Mouse (Mus musculus) MEL (cell line): ENCODE data around the gene Slc35e4. TPM values are rescaled to one million over a fixed set of nuclear protein-coding genes. Genes with fewer than 3 reads are reported as not detected.

ENCODE experiments used
- DNase-seq: peaks from one replicate; pipeline ENCODE4 v3.0.0; 2011; ENCODE audit warnings: low read depth, low spot score
- H3K27ac ChIP-seq: 2 replicates; pipeline ENCODE4 v1.5.1; 2012; ENCODE audit warnings: low read depth, mild to moderate bottlenecking, control low read depth, low read length, moderate library complexity; ENCODE audit not compliant: control insufficient read depth
- H3K27me3 ChIP-seq, 2 experiments: fragments of 150-350 bp in 1 of 2; sonication (generic) in 1 of 2; 2 replicates each; pipeline ENCODE4 v1.6.1; 2012; ENCODE audit warnings: low read length in 2 of 2, mild to moderate bottlenecking in 2 of 2, improper control_type of control experiment in 1 of 2, moderate library complexity in 1 of 2; ENCODE audit not compliant: insufficient read depth in 2 of 2, control insufficient read depth in 1 of 2
- H3K36me3 ChIP-seq, 2 experiments: 2 replicates each; pipeline ENCODE4 v1.6.1; 2012 to 2014; ENCODE audit warnings: low read length in 2 of 2, improper control_type of control experiment in 1 of 2, inconsistent platforms in 1 of 2, mild to moderate bottlenecking in 1 of 2; ENCODE audit not compliant: insufficient read depth in 2 of 2, control insufficient read depth in 1 of 2
- H3K4me1 ChIP-seq, 2 experiments: fragments of 150-350 bp in 1 of 2; sonication (generic) in 1 of 2; 2 replicates each; pipeline ENCODE4 v1.6.1; 2012; ENCODE audit warnings: low read length in 2 of 2, improper control_type of control experiment in 1 of 2, mild to moderate bottlenecking in 1 of 2; ENCODE audit not compliant: insufficient read depth in 2 of 2, control insufficient read depth in 1 of 2
- H3K4me3 ChIP-seq, 2 experiments: fragments of 150-350 bp in 1 of 2; sonication (generic) in 1 of 2; 2 replicates each; pipeline ENCODE4 v1.5.1; 2012; ENCODE audit warnings: low read depth in 2 of 2, low read length in 2 of 2, mild to moderate bottlenecking in 2 of 2, moderate library complexity in 2 of 2, control low read depth in 1 of 2, improper control_type of control experiment in 1 of 2; ENCODE audit not compliant: control insufficient read depth in 1 of 2, insufficient read depth in 1 of 2
- H3K79me2 ChIP-seq: 2 replicates; pipeline ENCODE4 v1.6.1; 2012; ENCODE audit warnings: mild to moderate bottlenecking, low read length, moderate library complexity; ENCODE audit not compliant: control insufficient read depth, poor library complexity, insufficient read depth
- H3K9ac ChIP-seq: 2 replicates; pipeline ENCODE4 v1.6.1; 2012; ENCODE audit warnings: low read depth, mild to moderate bottlenecking, control low read depth, low read length, moderate library complexity; ENCODE audit not compliant: control insufficient read depth, poor library complexity, severe bottlenecking
- H3K9me3 ChIP-seq: fragments of 150-350 bp; sonication (generic); replicated peaks from 2 replicates; pipeline ENCODE4 v1.6.1; 2012; ENCODE audit warnings: mild to moderate bottlenecking, low read length, improper control_type of control experiment, moderate library complexity; ENCODE audit not compliant: insufficient read depth
- CTCF ChIP-seq, 3 experiments: IDR thresholded peaks in 2 of 3; conservative IDR thresholded peaks in 1 of 3; 2 replicates each; pipeline ENCODE4 v1.5.1; 2011 to 2012; ENCODE audit warnings: low read length in 3 of 3, low read depth in 2 of 3, mild to moderate bottlenecking in 2 of 3, improper control_type of control experiment in 1 of 3, inconsistent platforms in 1 of 3, mixed read lengths in 1 of 3, moderate library complexity in 1 of 3; ENCODE audit not compliant: control insufficient read depth in 1 of 3, insufficient read depth in 1 of 3, poor library complexity in 1 of 3, severe bottlenecking in 1 of 3
- E2F4 ChIP-seq: IDR thresholded peaks from 2 replicates; pipeline ENCODE4 v1.6.1; 2011; ENCODE audit warnings: low read depth, low read length, improper control_type of control experiment, borderline replicate concordance
- ELF1 ChIP-seq: IDR thresholded peaks from 2 replicates; pipeline ENCODE4 v1.6.1; 2014; ENCODE audit warnings: low read depth, mild to moderate bottlenecking, inconsistent platforms, low read length, improper control_type of control experiment, moderate library complexity
- EP300 ChIP-seq, 2 experiments: IDR thresholded peaks; 2 replicates each; pipeline ENCODE4 v1.6.1; 2011; ENCODE audit warnings: improper control_type of control experiment in 2 of 2, low read length in 2 of 2, low read depth in 1 of 2, mild to moderate bottlenecking in 1 of 2
- ETS1 ChIP-seq: IDR thresholded peaks from 2 replicates; pipeline ENCODE4 v1.6.1; 2012; ENCODE audit warnings: low read depth, mild to moderate bottlenecking, inconsistent platforms, low read length, improper control_type of control experiment, moderate library complexity
- HCFC1 ChIP-seq: IDR thresholded peaks from 2 replicates; pipeline ENCODE4 v1.6.1; 2012; ENCODE audit warnings: low read depth, mild to moderate bottlenecking, inconsistent platforms, low read length, improper control_type of control experiment, moderate library complexity
- MAFK ChIP-seq: IDR thresholded peaks from 2 replicates; pipeline ENCODE4 v1.6.1; 2011; ENCODE audit warnings: low read depth, mild to moderate bottlenecking, low read length, improper control_type of control experiment, borderline replicate concordance
- MAX ChIP-seq: IDR thresholded peaks from 2 replicates; pipeline ENCODE4 v1.6.1; 2011; ENCODE audit warnings: low read length, improper control_type of control experiment
- MYB ChIP-seq: IDR thresholded peaks from 2 replicates; pipeline ENCODE4 v1.6.1; 2011; ENCODE audit warnings: mild to moderate bottlenecking, low read depth, low read length, improper control_type of control experiment
- MYC ChIP-seq: IDR thresholded peaks from 2 replicates; pipeline ENCODE4 v1.6.1; 2011; ENCODE audit warnings: low read depth, mild to moderate bottlenecking, low read length, improper control_type of control experiment, moderate library complexity
- NELFE ChIP-seq: IDR thresholded peaks from 2 replicates; pipeline ENCODE4 v1.6.1; 2011; ENCODE audit warnings: low read depth, low read length, improper control_type of control experiment
- NRF1 ChIP-seq: IDR thresholded peaks from 2 replicates; pipeline ENCODE4 v1.6.1; 2014; ENCODE audit warnings: low read depth, mild to moderate bottlenecking, inconsistent platforms, low read length, improper control_type of control experiment, moderate library complexity; ENCODE audit not compliant: poor library complexity, insufficient read depth, severe bottlenecking
- RAD21 ChIP-seq: IDR thresholded peaks from 2 replicates; pipeline ENCODE4 v1.6.1; 2011; ENCODE audit warnings: mild to moderate bottlenecking, low read depth, low read length, improper control_type of control experiment
- SIN3A ChIP-seq: IDR thresholded peaks from 2 replicates; pipeline ENCODE4 v1.6.1; 2012; ENCODE audit warnings: low read length, improper control_type of control experiment, inconsistent platforms
- TAL1 ChIP-seq: IDR thresholded peaks from 2 replicates; pipeline ENCODE4 v1.6.1; 2012; ENCODE audit warnings: mild to moderate bottlenecking, inconsistent platforms, low read length, moderate library complexity, mixed read lengths
- TBP ChIP-seq: IDR thresholded peaks from 2 replicates; pipeline ENCODE4 v1.8.0; 2011; ENCODE audit warnings: low read depth, low read length, improper control_type of control experiment
- TCF12 ChIP-seq: IDR thresholded peaks from 2 replicates; pipeline ENCODE4 v1.6.1; 2014; ENCODE audit warnings: low read depth, mild to moderate bottlenecking, inconsistent platforms, low read length, improper control_type of control experiment, moderate library complexity
- USF1 ChIP-seq: IDR thresholded peaks from 2 replicates; pipeline ENCODE4 v1.6.1; 2014; ENCODE audit warnings: low read depth, mild to moderate bottlenecking, inconsistent platforms, low read length, improper control_type of control experiment, moderate library complexity
- ZKSCAN1 ChIP-seq: IDR thresholded peaks from 2 replicates; pipeline ENCODE4 v1.6.1; 2012; ENCODE audit warnings: low read depth, mild to moderate bottlenecking, inconsistent platforms, low read length, improper control_type of control experiment, moderate library complexity
- polyA plus RNA-seq, 2 experiments: library from polyadenylated mRNA; stranded (reverse) in 1 of 2; unstranded in 1 of 2; fragments of >175 nt in 1 of 2; fragments of >200 nt in 1 of 2; gene quantifications; 2 replicates each; pipeline versions ENCODE4 v1.2.1 to v1.2.4; 2012; ENCODE audit warnings: low replicate concordance in 2 of 2, low read depth in 1 of 2; ENCODE audit not compliant: insufficient read length in 2 of 2, insufficient read depth in 1 of 2, missing spikeins in 1 of 2
- total RNA-seq: library from RNA; depleted of rRNA; stranded (reverse); fragments of 300-350 nt; gene quantifications from 2 replicates; pipeline ENCODE4 v1.2.3, GENCODE M21; 2012

Slc35e4 gene
- total and polyA plus RNA-seq, 3 experiments, result 12.1 to 14.0 TPM; not detected in 1

- no peak overlapping the region for H3K27ac ChIP-seq
- no peaks in the 10 kb centered on the region for H3K36me3 ChIP-seq
- H3K79me2 ChIP-seq, result no peaks in the 10 kb centered on the region
- H3K9me3 ChIP-seq, result no peaks in the 10 kb centered on the region
- H3K4me3 ChIP-seq, result no peak overlapping the region
- no peak overlapping the region for H3K9ac ChIP-seq
- peaks cover 9 to 11% of the 10 kb centered on the region in 2 experiments for H3K27me3 ChIP-seq
- TF ChIP-seq TCF12, result no peak
- no peak for TF ChIP-seq ELF1
- TF ChIP-seq MAFK, result no peak
- TF ChIP-seq USF1, result no peak
- no peak for TF ChIP-seq MAX
- no peak for TF ChIP-seq CTCF (IDR thresholded peaks at IDR 0.05 in 2 of 3, conservative IDR thresholded peaks at IDR 0.05 in 1 of 3; ENCODE audit: control insufficient read depth in 1 of 3, insufficient read depth in 1 of 3, low read depth in 2 of 3, low read length in 3 of 3, poor library complexity in 1 of 3, severe bottlenecking in 1 of 3)
- TF ChIP-seq EP300 (IDR thresholded peaks at IDR 0.05; ENCODE audit: low read depth in 1 of 2, low read length in 2 of 2), result no peak
- TF ChIP-seq NELFE, result no peak
- TF ChIP-seq MYC, result no peak
- TF ChIP-seq MYB, result no peak
- no peak for TF ChIP-seq TAL1
- TF ChIP-seq NRF1, result no peak
- TF ChIP-seq ETS1, result no peak
- TF ChIP-seq E2F4, result no peak
- TF ChIP-seq TBP, result no peak
- TF ChIP-seq ZKSCAN1, result no peak
- no peak for TF ChIP-seq HCFC1
- H3K4me1 ChIP-seq, result no peaks in the 10 kb centered on the region
- DNase-seq, result no peak
These were observed 38.0 kb downstream of the Slc35e4 start for GRCm38 (mm10) chr11:3876419-3876818.

GRCm38 (mm10) chr11:3864343-3864742, 50.1 kb downstream of the Slc35e4 start:
- Histone ChIP-seq H3K9me3 (no peaks in the 10 kb centered on the region), H3K9ac (no peak overlapping the region; the same call in 1 of the 2 replicates), H3K27ac (no peak overlapping the region), H3K4me1 (peaks cover 3 to 7% of the 10 kb centered on the region in 2 experiments; a peak in 3 of 4 replicates), H3K27me3 (peaks cover 7 to 13% of the 10 kb centered on the region in 2 experiments), H3K36me3 (peaks cover 0 to 2% of the 10 kb centered on the region in 2 experiments; a peak in 1 of 4 replicates), H3K4me3 (peak overlapping the region; percentile 63 to 78), H3K79me2 (no peaks in the 10 kb centered on the region)
- DNase-seq, result no peak
- peak; percentile 60; the same call in 1 of the 2 replicates for TF ChIP-seq MAX
- TF ChIP-seq RAD21, result no peak
- TF ChIP-seq EP300 (IDR thresholded peaks at IDR 0.05; ENCODE audit: low read depth in 1 of 2, low read length in 2 of 2), result no peak
- 0 out of 2 replicates have a peak, but pooled peaks have one; percentile 19 for TF ChIP-seq MYC
- peak; percentile 45; the same call in 1 of the 2 replicates for TF ChIP-seq SIN3A
- TF ChIP-seq ETS1, result no peak
- no peak for TF ChIP-seq ZKSCAN1
